Mouse (Mus musculus) ES-E14 (cell line): Measurements from ENCODE around the gene Stx1b.

ENCODE experiments used
- CHD2 ChIP-seq: IDR thresholded peaks from 2 replicates; pipeline ENCODE4 v1.6.1; 2014; ENCODE audit warnings: mild to moderate bottlenecking, low read depth, low read length, inconsistent platforms
- HCFC1 ChIP-seq: IDR thresholded peaks from 2 replicates; pipeline ENCODE4 v1.6.1; 2012; ENCODE audit warnings: low read length, inconsistent platforms, borderline replicate concordance; ENCODE audit not compliant: insufficient read depth
- MAFK ChIP-seq: IDR thresholded peaks from 2 replicates; pipeline ENCODE4 v1.6.1; 2014; ENCODE audit warnings: mild to moderate bottlenecking, low read depth, low read length, inconsistent platforms; ENCODE audit not compliant: insufficient read depth
- ZC3H11A ChIP-seq: IDR thresholded peaks from 2 replicates; pipeline ENCODE4 v1.6.1; 2012; ENCODE audit warnings: low read depth, mild to moderate bottlenecking, inconsistent platforms, low read length, borderline replicate concordance
- ZNF384 ChIP-seq: IDR thresholded peaks from 2 replicates; pipeline ENCODE4 v1.6.1; 2012; ENCODE audit warnings: low read depth, low read length, inconsistent platforms

GRCm38 (mm10) chr7:127761026-127761425, 63.3 kb downstream of the Stx1b start:
- TF ChIP-seq ZC3H11A (peak; percentile 66), MAFK (no peak), ZNF384 (no peak), HCFC1 (no peak), CHD2 (no peak)
